In the genomic region with DNA sequence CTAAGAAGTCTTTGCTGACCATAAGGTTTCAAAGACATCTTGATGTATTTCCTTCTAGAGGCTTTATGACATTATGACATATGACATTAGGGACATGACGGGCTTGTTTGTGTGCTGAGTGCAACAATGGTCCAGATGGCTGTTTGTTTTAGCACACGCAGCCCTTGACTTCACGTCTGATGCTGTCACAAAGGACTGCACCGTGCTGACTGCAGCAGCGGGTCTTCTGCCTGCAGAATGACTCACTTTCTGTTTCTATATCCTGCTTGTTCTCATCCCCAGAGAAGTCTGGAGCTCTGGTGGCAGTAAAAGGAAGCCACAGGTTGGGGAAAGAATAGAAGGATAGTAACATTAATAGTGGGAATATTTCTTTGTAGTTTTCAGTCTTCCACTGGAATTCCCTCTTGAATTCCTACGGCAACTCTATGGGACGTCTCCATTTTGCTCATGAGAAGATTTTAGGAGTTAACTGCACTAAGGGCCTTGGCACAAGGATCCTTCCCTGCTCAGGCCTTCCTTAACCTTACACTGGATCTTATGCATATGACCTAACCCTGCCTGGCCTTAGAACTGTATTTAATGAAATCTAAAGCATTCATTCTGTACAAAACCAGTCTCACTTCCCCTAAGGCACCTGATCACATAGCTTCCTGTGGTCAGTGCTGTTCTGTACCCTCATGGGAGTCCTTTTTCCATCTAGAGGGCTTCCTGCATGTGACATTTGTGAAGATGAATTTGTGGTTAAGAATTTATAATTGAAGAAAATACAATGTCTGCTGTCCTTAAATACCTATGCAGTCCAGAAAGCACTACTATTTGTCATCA, we compare ENCODE assay signal across 16 mouse cellular contexts.
DNase-seq lines count a peak whose midpoint lies in the region; ATAC-seq and TF ChIP-seq lines count a peak whose summit lies in the region.
"Had no signal": no experiment of that assay in that cellular context is flagged by ENCODE, and none has a peak within 500 bp of the region (broad histone marks: within the 10 kb centered on the region; RNA-seq: fewer than 3 reads in every experiment).

No protein-coding gene starts in this region.

- H3K27me3 ChIP-seq in heart, postnatal 0 days (ENCODE audit: control insufficient read depth, insufficient read depth, low read length): no peaks in the 10 kb centered on the region
- no peaks in the 10 kb centered on the region for H3K27me3 ChIP-seq in heart, embryonic 10.5 days (ENCODE audit: insufficient read depth, poor library complexity, severe bottlenecking)
- no peaks in the 10 kb centered on the region for H3K27me3 ChIP-seq in midbrain, postnatal 0 days (ENCODE audit: insufficient read depth, low read length)
- no peaks in the 10 kb centered on the region for H3K27me3 ChIP-seq in midbrain, embryonic 16.5 days (ENCODE audit: control insufficient read depth, insufficient read depth, low read depth, low read length)
- H3K27me3 ChIP-seq: embryonic facial prominence, embryonic 15.5 days; heart, embryonic 12.5 days; intestine, embryonic 15.5 days had no signal

- peaks cover 10% of the 10 kb centered on the region; the same call in 1 of the 2 replicates for H3K36me3 ChIP-seq in heart, postnatal 0 days (replicated peaks; ENCODE audit: control insufficient read depth, insufficient read depth, low read length)
- peaks cover 16% of the 10 kb centered on the region for H3K36me3 ChIP-seq in heart, embryonic 10.5 days
- peaks cover 12% of the 10 kb centered on the region; the same call in 1 of the 2 replicates for H3K36me3 ChIP-seq in midbrain, postnatal 0 days (ENCODE audit: insufficient read depth, low read length)
- peaks cover 3% of the 10 kb centered on the region; the same call in 1 of the 2 replicates for H3K36me3 ChIP-seq in midbrain, embryonic 16.5 days (ENCODE audit: control insufficient read depth, insufficient read depth, low read length)
- H3K36me3 ChIP-seq: intestine, embryonic 15.5 days had no signal

- no peaks in the 10 kb centered on the region for H3K9me3 ChIP-seq in heart, postnatal 0 days (replicated peaks; ENCODE audit: control insufficient read depth, low read length)
- no peaks in the 10 kb centered on the region for H3K9me3 ChIP-seq in heart, embryonic 10.5 days
- H3K9me3 ChIP-seq in midbrain, postnatal 0 days (ENCODE audit: low read length): no peaks in the 10 kb centered on the region
- no peaks in the 10 kb centered on the region for H3K9me3 ChIP-seq in midbrain, embryonic 16.5 days (replicated peaks; ENCODE audit: control insufficient read depth, low read length, poor library complexity, severe bottlenecking)
- H3K9me3 ChIP-seq: embryonic facial prominence, embryonic 15.5 days; heart, embryonic 12.5 days; intestine, embryonic 15.5 days had no signal

- 49% methylated on average over 7 of the region's 7 CpGs for WGBS in heart, postnatal 0 days
- WGBS in heart, embryonic 10.5 days: 73% methylated on average over 7 of the region's 7 CpGs
- 52% methylated on average over 7 of the region's 7 CpGs for WGBS in midbrain, postnatal 0 days
- WGBS in midbrain, embryonic 16.5 days: 45% methylated on average over 7 of the region's 7 CpGs

- H3K27ac ChIP-seq in heart, postnatal 0 days (ENCODE audit: low read depth): peak overlapping the region; percentile 15; the same call in 1 of the 2 replicates
- H3K27ac ChIP-seq in heart, embryonic 10.5 days: no peak overlapping the region
- no peak overlapping the region for H3K27ac ChIP-seq in midbrain, postnatal 0 days (ENCODE audit: low read depth, low read length)
- H3K27ac ChIP-seq in midbrain, embryonic 16.5 days (ENCODE audit: low read length): no peak overlapping the region
- H3K27ac ChIP-seq: embryonic facial prominence, embryonic 15.5 days; intestine, embryonic 15.5 days; liver, embryonic 14.5 days; stomach, postnatal 0 days had no signal

- H3K4me1 ChIP-seq in heart, postnatal 0 days (ENCODE audit: control insufficient read depth, insufficient read depth): peaks cover 11% of the 10 kb centered on the region; the same call in 1 of the 2 replicates
- H3K4me1 ChIP-seq in heart, embryonic 10.5 days: peaks cover 4% of the 10 kb centered on the region; the same call in 1 of the 2 replicates
- H3K4me1 ChIP-seq in midbrain, postnatal 0 days (ENCODE audit: insufficient read depth, low read length): no peaks in the 10 kb centered on the region
- 0 out of 2 replicates have a peak, but pooled peaks cover 2% of the 10 kb centered on the region for H3K4me1 ChIP-seq in midbrain, embryonic 16.5 days (ENCODE audit: control insufficient read depth, insufficient read depth, low read length)
- H3K4me1 ChIP-seq: embryonic facial prominence, embryonic 15.5 days; intestine, embryonic 15.5 days had no signal

- no peak for DNase-seq in heart, postnatal 0 days (ENCODE audit: low spot score)
- DNase-seq in heart, embryonic 10.5 days (ENCODE audit: low spot score): no peak
- peak; percentile 22 for DNase-seq in midbrain, postnatal 0 days (ENCODE audit: low spot score)
- DNase-seq in brain, embryonic 14.5 days (ENCODE audit: low read depth): peak; percentile 67
- DNase-seq in yolk sac, embryonic 10.5 days (ENCODE audit: low spot score): no peak
- no peak for DNase-seq in right cerebral cortex, postnatal 4 days
- DNase-seq: cerebellum, postnatal 14 days; midbrain, embryonic 14.5 days; right cerebral cortex, postnatal 14 days had no signal

- no peak overlapping the region for H3K4me2 ChIP-seq in heart, postnatal 0 days (ENCODE audit: low read depth, low read length)
- H3K4me2 ChIP-seq in midbrain, postnatal 0 days (ENCODE audit: low read depth, low read length, poor library complexity, severe bottlenecking): no peak overlapping the region
- H3K4me2 ChIP-seq in midbrain, embryonic 16.5 days (ENCODE audit: low read length): no peak overlapping the region
- H3K4me2 ChIP-seq: embryonic facial prominence, embryonic 15.5 days; heart, embryonic 12.5 days; intestine, embryonic 15.5 days had no signal

- H3K9ac ChIP-seq in heart, postnatal 0 days (replicated peaks; ENCODE audit: low read depth, low read length): no peak overlapping the region
- H3K9ac ChIP-seq in midbrain, postnatal 0 days (replicated peaks; ENCODE audit: low read length, poor library complexity, severe bottlenecking): no peak overlapping the region
- H3K9ac ChIP-seq in midbrain, embryonic 16.5 days (ENCODE audit: low read depth, low read length): no peak overlapping the region
- H3K9ac ChIP-seq: embryonic facial prominence, embryonic 15.5 days; heart, embryonic 12.5 days; intestine, embryonic 15.5 days; liver, embryonic 14.5 days had no signal

- no peak for TF ChIP-seq EP300 in heart, postnatal 0 days (IDR thresholded peaks at IDR 0.05; ENCODE audit: low read depth)

- no peak for TF ChIP-seq CTCF in heart, postnatal 0 days (IDR thresholded peaks at IDR 0.05; ENCODE audit: low read depth)
- no peak for TF ChIP-seq CTCF in midbrain, postnatal 0 days (IDR thresholded peaks at IDR 0.05)
- TF ChIP-seq CTCF in brain, embryonic 14.5 days (IDR thresholded peaks at IDR 0.05; ENCODE audit: borderline replicate concordance, extremely low read depth, insufficient read depth, insufficient read length): no peak

- no peak for TF ChIP-seq POLR2A in brain, embryonic 14.5 days (IDR thresholded peaks at IDR 0.05; ENCODE audit: borderline replicate concordance, extremely low read depth, insufficient read depth, insufficient read length, poor library complexity, severe bottlenecking)

- ATAC-seq in heart, postnatal 0 days (ENCODE audit: insufficient read depth, low read depth): no peak
- no peak for ATAC-seq in midbrain, postnatal 0 days (ENCODE audit: low FRiP score)
- no peak for ATAC-seq in midbrain, embryonic 16.5 days
- ATAC-seq in neutrophil, adult 5-6 weeks (ENCODE audit: extremely low read depth, insufficient number of reproducible peaks, low FRiP score, poor library complexity, severe bottlenecking): peak; percentile 71
- ATAC-seq: intestine, embryonic 15.5 days had no signal

- H3K4me3 ChIP-seq in heart, postnatal 0 days (ENCODE audit: low read depth, low read length): no peak overlapping the region
- H3K4me3 ChIP-seq in heart, embryonic 10.5 days: no peak overlapping the region
- no peak overlapping the region for H3K4me3 ChIP-seq in midbrain, postnatal 0 days (ENCODE audit: low read depth, low read length)
- no peak overlapping the region for H3K4me3 ChIP-seq in midbrain, embryonic 16.5 days (ENCODE audit: low read depth, low read length)
- H3K4me3 ChIP-seq: embryonic facial prominence, embryonic 15.5 days; heart, embryonic 12.5 days; intestine, embryonic 15.5 days had no signal

Comparison
In these comparisons a context has a peak if more than half of its experiments do, and no peak if none do; other contexts are left out.
1. DNase-seq: peak in midbrain, postnatal 0 days (single experiment) and brain, embryonic 14.5 days (single experiment); none in heart, postnatal 0 days (single experiment), heart, embryonic 10.5 days (single experiment), yolk sac, embryonic 10.5 days (single experiment) and right cerebral cortex, postnatal 4 days (single experiment).